Mouse (Mus musculus) hindbrain, embryonic 15.5 days (tissue): ENCODE data around the gene Pnmal1. TPM values are rescaled to one million over a fixed set of nuclear protein-coding genes. Genes with fewer than 3 reads are reported as not detected.

Experiments
- ATAC-seq: fragments of 200-750 bp; cut with Nextera tagmentation; 2 replicates; pipeline ENCODE4 v1.8.0; 2017; ENCODE audit warnings: low read depth, moderate number of reproducible peaks, moderate TSS enrichment; ENCODE audit not compliant: low FRiP score
- H3K27ac ChIP-seq: fragments of 300-500 bp; sonication (generic); replicated peaks from 2 replicates; pipeline ENCODE4 v1.5.1; 2015; ENCODE audit warnings: mild to moderate bottlenecking, inconsistent platforms
- H3K27me3 ChIP-seq: fragments of 300-500 bp; sonication (generic); 2 replicates; pipeline ENCODE4 v1.6.1; 2015; ENCODE audit warnings: control low read depth, inconsistent platforms
- H3K36me3 ChIP-seq: fragments of 300-500 bp; sonication (generic); 2 replicates; pipeline ENCODE4 v1.6.1; 2015; ENCODE audit warnings: control low read depth, inconsistent platforms
- H3K4me1 ChIP-seq: fragments of 300-500 bp; sonication (generic); replicated peaks from 2 replicates; pipeline ENCODE4 v1.6.1; 2015; ENCODE audit warnings: control low read depth, inconsistent platforms
- H3K4me2 ChIP-seq: fragments of 300-500 bp; sonication (generic); 2 replicates; pipeline ENCODE4 v1.6.1; 2015; ENCODE audit warnings: moderate library complexity, mild to moderate bottlenecking, inconsistent platforms
- H3K4me3 ChIP-seq: fragments of 300-500 bp; sonication (generic); 2 replicates; pipeline ENCODE4 v1.5.1; 2015; ENCODE audit warnings: mild to moderate bottlenecking, inconsistent platforms
- H3K9ac ChIP-seq: fragments of 300-500 bp; sonication (generic); 2 replicates; pipeline ENCODE4 v1.6.1; 2015; ENCODE audit warnings: inconsistent platforms
- H3K9me3 ChIP-seq: fragments of 300-500 bp; sonication (generic); 2 replicates; pipeline ENCODE4 v1.6.1; 2016; ENCODE audit warnings: control low read depth, inconsistent platforms
- WGBS: fragments of 180-500 bp; shearing (Covaris S2); methylation state at CpG from one replicate; pipeline ENCODE4 v1.1.7; 2015; 5-methylcytosine and 5-hydroxymethylcytosine counted together
- polyA plus RNA-seq: library from polyadenylated mRNA; unstranded; fragments of >200 nt; fragmentation: Nextera tagmentation; extraction: Ambion mirVana; gene quantifications from 2 replicates; pipeline ENCODE4 v1.2.1, GENCODE M21; 2015

Pnmal1 gene
- polyA plus RNA-seq, 1 experiment from 2014 or later = 57.5 TPM

DNA sequence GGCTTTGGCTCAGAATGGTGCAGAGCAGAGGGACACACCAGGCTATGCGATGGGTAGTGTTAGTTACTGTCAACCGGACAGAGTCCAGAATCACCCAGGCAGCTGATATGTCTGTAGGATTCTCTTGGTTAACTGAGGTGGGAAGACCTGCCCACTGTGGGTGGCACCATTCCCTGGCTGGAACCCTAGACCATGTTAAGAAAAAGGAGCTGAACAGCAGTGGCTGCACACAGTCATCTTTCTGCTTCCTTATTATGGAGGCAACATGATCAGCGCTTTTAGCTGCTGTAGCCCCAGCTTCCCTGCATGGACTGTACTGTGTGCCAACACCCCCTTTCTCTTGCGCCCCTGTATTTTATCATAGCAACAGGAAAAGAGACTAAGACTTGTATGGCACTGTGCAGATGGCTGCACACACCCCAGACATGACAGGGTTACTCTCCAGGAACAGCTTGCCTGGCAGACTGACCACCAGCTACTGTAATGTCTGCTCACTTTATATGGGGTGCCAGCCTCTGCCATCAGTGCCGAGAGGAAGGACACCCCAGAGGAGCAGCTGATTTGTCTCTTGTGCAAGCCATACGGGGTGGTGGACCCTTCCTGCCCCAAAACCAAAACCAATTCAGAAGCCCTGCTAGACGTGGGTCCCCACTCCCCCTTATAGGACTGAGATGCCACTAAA is 52.6 kb downstream of the Pnmal1 start:
- Histone ChIP-seq H3K4me2 (no peak overlapping the region), H3K27ac (no peak overlapping the region), H3K9me3 (no peaks in the 10 kb centered on the region), H3K9ac (no peak overlapping the region), H3K27me3 (no peaks in the 10 kb centered on the region), H3K4me1 (peaks cover 6% of the 10 kb centered on the region; the same call in 1 of the 2 replicates), H3K36me3 (peaks cover 85% of the 10 kb centered on the region), H3K4me3 (no peak overlapping the region)
- 96% methylated on average over 7 of the region's 7 CpGs for WGBS
- no peak for ATAC-seq

Other genes starting within 250 kb of the Pnmal1 start
- gene Ceacam9, start 237.8 kb upstream of the Pnmal1 start, polyA plus RNA-seq = 0.14 TPM in 1 of 2 replicates, not detected in the other
- gene Ap2s1, start 221.3 kb upstream of the Pnmal1 start, polyA plus RNA-seq = 444 and 451 TPM in 2 replicates
- gene Slc1a5, start 178.3 kb upstream of the Pnmal1 start, polyA plus RNA-seq = 11.6 and 13.7 TPM in 2 replicates
- 171 and 184 TPM in 2 replicates for gene Strn4, start 143.8 kb upstream of the Pnmal1 start, polyA plus RNA-seq
- 46.5 and 50.9 TPM in 2 replicates for gene Fkrp, start 142.9 kb upstream of the Pnmal1 start, polyA plus RNA-seq
- 6.2 and 6.7 TPM in 2 replicates for gene Prkd2, start 116.8 kb upstream of the Pnmal1 start, polyA plus RNA-seq
- gene Dact3, start 84.4 kb upstream of the Pnmal1 start, polyA plus RNA-seq = 5.1 and 5.6 TPM in 2 replicates
- gene Gng8, start 67.9 kb upstream of the Pnmal1 start, polyA plus RNA-seq = 1.3 and 5.3 TPM in 2 replicates
- gene Ptgir, start 53.2 kb upstream of the Pnmal1 start, polyA plus RNA-seq = 0.13 and 0.52 TPM in 2 replicates
- gene Calm3, start 35.6 kb upstream of the Pnmal1 start, polyA plus RNA-seq = 382 and 391 TPM in 2 replicates
- 142 and 150 TPM in 2 replicates for gene Pnmal2, start 15.0 kb upstream of the Pnmal1 start, polyA plus RNA-seq
- gene Gm42372, start 23.4 kb downstream of the Pnmal1 start, polyA plus RNA-seq = 5.9 and 6.0 TPM in 2 replicates
- 7.4 and 7.7 TPM in 2 replicates for gene Ccdc8, start 33.0 kb downstream of the Pnmal1 start, polyA plus RNA-seq
- 125 and 136 TPM in 2 replicates for gene Ppp5c, start 68.2 kb downstream of the Pnmal1 start, polyA plus RNA-seq
- 5.4 and 6.9 TPM in 2 replicates for gene Hif3a, start 102.7 kb downstream of the Pnmal1 start, polyA plus RNA-seq
- 4.2 and 4.7 TPM in 2 replicates for gene Psg16, start 114.4 kb downstream of the Pnmal1 start, polyA plus RNA-seq
- gene Ceacam3, start 190.6 kb downstream of the Pnmal1 start, polyA plus RNA-seq = 0.07 TPM in 1 of 2 replicates, not detected in the other
- 0.03 TPM in 1 of 2 replicates, not detected in the other for gene Psg29, start 243.8 kb downstream of the Pnmal1 start, polyA plus RNA-seq